Mouse (Mus musculus): ENCODE results near the gene Gaa. TPM values are rescaled to one million over a fixed set of nuclear protein-coding genes. Genes with fewer than 3 reads are reported as not detected.
A peak's percentile ranks its signal among the peaks of the same experiment; 100 is the strongest.

The Gaa gene
- total and polyA plus RNA-seq, 3 experiments: 19.6 to 105 (median 93.2) TPM

DNA sequence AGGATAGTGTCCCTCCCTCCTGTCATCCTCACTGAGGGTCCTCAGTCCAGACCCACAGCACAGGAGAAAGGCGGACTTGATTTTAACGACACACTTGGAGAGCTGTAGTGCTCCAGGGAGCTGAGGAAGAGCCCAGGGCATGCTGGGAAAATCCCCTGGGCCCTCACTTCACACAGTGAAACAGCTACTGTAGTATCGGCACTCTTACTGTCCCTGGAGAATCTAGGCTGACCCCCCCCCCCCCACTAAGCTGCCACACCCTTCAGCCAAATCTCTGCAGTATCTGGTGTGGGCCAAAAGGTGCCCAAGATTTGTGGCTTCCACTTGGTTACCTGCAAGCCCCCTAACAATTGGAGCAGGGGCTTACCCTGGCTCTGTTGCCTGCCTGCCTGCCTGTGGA, 30.7 kb upstream of the Gaa start:
- Histone ChIP-seq H3K4me3 (replicated peaks in 1 of 3; ENCODE audit: low read depth in 2 of 3, low read length in 2 of 3, poor library complexity in 1 of 3) (no peak overlapping the region), H3K4me1 (ENCODE audit: control insufficient read depth in 1 of 2, insufficient read depth in 2 of 2) (peaks cover 13 to 31% of the 10 kb centered on the region in 2 experiments), H3K9ac (ENCODE audit: insufficient read depth, low read depth) (peak overlapping the region; percentile 81; the same call in 1 of the 2 replicates), H3K27ac (ENCODE audit: insufficient read depth, low read depth) (no peak overlapping the region), H3K27me3 (replicated peaks) (peaks cover 60% of the 10 kb centered on the region), H3K79me2 (replicated peaks; ENCODE audit: control insufficient read depth, extremely low read depth, insufficient read depth, poor library complexity, severe bottlenecking) (no peaks in the 10 kb centered on the region), H3K4me2 (ENCODE audit: insufficient read depth, low read depth, poor library complexity, severe bottlenecking) (peak overlapping the region; percentile 88), H3K9me3 (replicated peaks; ENCODE audit: low read length) (peaks cover 14% of the 10 kb centered on the region), H3K36me3 (replicated peaks in 1 of 2; ENCODE audit: control insufficient read depth in 1 of 2, insufficient read depth in 1 of 2, low read length in 1 of 2) (no peaks in the 10 kb centered on the region)
- DNase-seq (ENCODE audit: extremely low read depth): peak; percentile 51
- in situ Hi-C loops (cut with MboI; ENCODE audit: low pct_ligation_motif_present, low pct_unique_long_range_greater_than_20kb, low sequenced_read_pairs) (no loop called here), dilution Hi-C loops (cut with MboI; ENCODE audit: extremely low pct_ligation_motif_present, extremely low pct_unique_long_range_greater_than_20kb, low sequenced_read_pairs) (no loop called here)
- TF ChIP-seq NELFE (IDR thresholded peaks at IDR 0.05; ENCODE audit: low read depth, low read length): 0 out of 2 replicates have a peak, but pooled peaks have one; percentile 40
- peak; percentile 49; the same call in 1 of the 2 replicates for TF ChIP-seq ELF1 (IDR thresholded peaks at IDR 0.05; ENCODE audit: low read depth, low read length)
- TF ChIP-seq RCOR1 (conservative IDR thresholded peaks at IDR 0.05; ENCODE audit: low read depth, low read length): 0 out of 2 replicates have a peak, but pooled peaks have one; percentile 30
- no peak for TF ChIP-seq USF2 (conservative IDR thresholded peaks at IDR 0.05; ENCODE audit: low read depth, low read length)
- peak; percentile 30 for TF ChIP-seq HCFC1 (IDR thresholded peaks at IDR 0.05; ENCODE audit: low read depth, low read length)
- TF ChIP-seq ETS1 (conservative IDR thresholded peaks at IDR 0.05; ENCODE audit: low read depth, low read length): 0 out of 2 replicates have a peak, but pooled peaks have one; percentile 26
- TF ChIP-seq MAX (IDR thresholded peaks at IDR 0.05; ENCODE audit: low read length): 0 out of 2 replicates have a peak, but pooled peaks have one; percentile 27
- TF ChIP-seq POLR2A (IDR thresholded peaks at IDR 0.05; ENCODE audit: low read depth, low read length): no peak
- peak; percentile 57 for TF ChIP-seq BHLHE40 (IDR thresholded peaks at IDR 0.05; ENCODE audit: low read depth, low read length)
- 0 out of 2 replicates have a peak, but pooled peaks have one; percentile 25 for TF ChIP-seq TCF12 (IDR thresholded peaks at IDR 0.05; ENCODE audit: low read depth, low read length)
- TF ChIP-seq EP300 (IDR thresholded peaks at IDR 0.05; ENCODE audit: low read length): peak; percentile 40; the same call in 1 of the 2 replicates
- peak; percentile 27 for TF ChIP-seq IRF4 (IDR thresholded peaks at IDR 0.05; ENCODE audit: low read depth, low read length)
- TF ChIP-seq E2F4 (IDR thresholded peaks at IDR 0.05; ENCODE audit: insufficient replicate concordance, low read depth, low read length): no peak
- TF ChIP-seq KAT2A (IDR thresholded peaks at IDR 0.05; ENCODE audit: insufficient replicate concordance, low read length): 0 out of 2 replicates have a peak, but pooled peaks have one; percentile 54
- TF ChIP-seq MAZ (IDR thresholded peaks at IDR 0.05; ENCODE audit: low read depth, low read length): peak; percentile 61; the same call in 1 of the 2 replicates
- 0 out of 2 replicates have a peak, but pooled peaks have one; percentile 24 for TF ChIP-seq MEF2A (IDR thresholded peaks at IDR 0.05; ENCODE audit: borderline replicate concordance, low read depth, low read length)

DNA sequence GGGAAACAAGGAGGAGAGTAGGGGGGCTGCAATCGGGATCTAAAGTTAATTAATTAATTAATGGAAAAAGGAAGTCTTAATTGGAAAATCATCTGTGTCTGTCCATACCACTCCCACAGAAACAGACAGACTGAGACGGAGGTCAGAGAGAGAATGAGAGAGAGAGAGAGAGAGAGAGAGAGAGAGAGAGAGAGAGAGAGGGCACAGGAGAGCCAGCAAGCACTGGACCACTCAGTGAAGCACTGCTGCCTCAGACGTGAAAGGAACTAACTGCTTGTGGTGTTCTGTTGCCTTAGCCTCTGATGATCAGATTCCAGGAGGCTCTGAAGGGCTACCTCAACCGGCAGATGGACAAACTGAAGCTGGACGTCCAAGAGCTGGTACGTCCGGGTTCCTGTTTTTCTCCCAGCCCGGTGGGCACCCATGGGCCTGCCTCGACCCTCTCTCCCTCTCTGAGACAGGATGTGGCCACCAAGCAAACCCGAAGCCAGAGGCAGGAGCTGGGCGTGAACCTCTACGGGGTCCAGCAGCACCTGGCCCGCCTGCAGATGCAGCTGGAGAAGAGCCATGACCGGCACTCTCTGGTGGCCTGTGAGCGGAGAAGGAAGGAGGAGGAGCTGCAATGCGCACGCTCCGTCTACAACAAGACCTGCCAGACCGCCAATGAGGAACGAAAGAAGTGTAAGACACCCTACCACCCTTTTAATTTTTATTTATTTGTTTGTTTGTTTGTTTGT, 30.0 kb upstream of the Gaa start:
- dilution Hi-C loops (cut with MboI; ENCODE audit: extremely low pct_ligation_motif_present, extremely low pct_unique_long_range_greater_than_20kb, low sequenced_read_pairs) (no loop called here), in situ Hi-C loops (cut with MboI; ENCODE audit: low pct_ligation_motif_present, low pct_unique_long_range_greater_than_20kb, low sequenced_read_pairs) (no loop called here)
- H3K4me2 ChIP-seq (ENCODE audit: insufficient read depth, low read depth, poor library complexity, severe bottlenecking): peak overlapping the region; percentile 88
- TF ChIP-seq SMC3 (IDR thresholded peaks at IDR 0.05; ENCODE audit: low read depth, low read length): no peak
- no peak for TF ChIP-seq USF2 (conservative IDR thresholded peaks at IDR 0.05; ENCODE audit: low read depth, low read length)
- no peak for TF ChIP-seq PAX5 (IDR thresholded peaks at IDR 0.05; ENCODE audit: low read length)
- TF ChIP-seq SIN3A (IDR thresholded peaks at IDR 0.05; ENCODE audit: low read length): 0 out of 2 replicates have a peak, but pooled peaks have one; percentile 9
- peak; percentile 83 for TF ChIP-seq NRF1 (IDR thresholded peaks at IDR 0.05; ENCODE audit: low read depth, low read length)
- TF ChIP-seq TBP (conservative IDR thresholded peaks at IDR 0.05; ENCODE audit: low read depth, low read length): no peak
- no peak for TF ChIP-seq ZC3H11A (IDR thresholded peaks at IDR 0.05; ENCODE audit: low read depth, low read length)
- TF ChIP-seq MAZ (IDR thresholded peaks at IDR 0.05; ENCODE audit: low read depth, low read length): no peak
- no peak for TF ChIP-seq EP300 (IDR thresholded peaks at IDR 0.05; ENCODE audit: low read length)
- no peak for TF ChIP-seq MYC (IDR thresholded peaks at IDR 0.05; ENCODE audit: low read depth, low read length)
- no peak for TF ChIP-seq GABPA (IDR thresholded peaks at IDR 0.05; ENCODE audit: insufficient replicate concordance, low read depth, low read length)
- no peak for TF ChIP-seq MAFK (IDR thresholded peaks at IDR 0.05; ENCODE audit: insufficient replicate concordance, low read length)
- no peak for TF ChIP-seq ZKSCAN1 (IDR thresholded peaks at IDR 0.05; ENCODE audit: borderline replicate concordance, low read depth, low read length)
- TF ChIP-seq CHD2 (IDR thresholded peaks at IDR 0.05; ENCODE audit: low read length): no peak
- TF ChIP-seq JUND (conservative IDR thresholded peaks at IDR 0.05; ENCODE audit: low read depth, low read length): no peak; the same call in 1 of the 2 replicates
- TF ChIP-seq JUN (IDR thresholded peaks at IDR 0.05; ENCODE audit: insufficient read depth, low read depth, low read length): no peak
- no peak for TF ChIP-seq USF1 (IDR thresholded peaks at IDR 0.05; ENCODE audit: low read depth, low read length)
- no peak for TF ChIP-seq IRF4 (IDR thresholded peaks at IDR 0.05; ENCODE audit: low read depth, low read length)

More for the DNA sequence above, 30.0 kb upstream of the Gaa start:
- Histone ChIP-seq H3K4me3 (replicated peaks in 1 of 3; ENCODE audit: low read depth in 2 of 3, low read length in 2 of 3, poor library complexity in 1 of 3) (peak overlapping the region; percentile 40 to 68 (median 56)), H3K79me2 (replicated peaks; ENCODE audit: control insufficient read depth, extremely low read depth, insufficient read depth, poor library complexity, severe bottlenecking) (no peaks in the 10 kb centered on the region), H3K27ac (ENCODE audit: insufficient read depth, low read depth) (peak overlapping the region; percentile 64), H3K9ac (ENCODE audit: insufficient read depth, low read depth) (peak overlapping the region; percentile 81), H3K4me1 (ENCODE audit: control insufficient read depth in 1 of 2, insufficient read depth in 2 of 2) (peaks cover 13 to 31% of the 10 kb centered on the region in 2 experiments), H3K9me3 (replicated peaks; ENCODE audit: low read length) (peaks cover 14% of the 10 kb centered on the region), H3K36me3 (replicated peaks in 1 of 2; ENCODE audit: control insufficient read depth in 1 of 2, insufficient read depth in 1 of 2, low read length in 1 of 2) (no peaks in the 10 kb centered on the region), H3K27me3 (replicated peaks) (peaks cover 60% of the 10 kb centered on the region)
- peak; percentile 50 for DNase-seq (ENCODE audit: extremely low read depth)

Measured in CH12.LX (cell line).